Mouse (Mus musculus): ENCODE measurements around the gene Rcn1.

Rcn1 gene

GRCm38 (mm10) chr2:105337171-105337875 is 61.8 kb downstream of the Rcn1 start:
- no peak for DNase-seq (ENCODE audit: low read depth)

GRCm38 (mm10) chr2:105336314-105337027 is 62.6 kb downstream of the Rcn1 start:
- DNase-seq (ENCODE audit: low read depth), result no peak
